Comparison of ENCODE assay signal across 10 mouse cellular contexts in genomic region chr15:102669571-102669970, GRCm38 (mm10). TPM values are rescaled to one million over a fixed set of nuclear protein-coding genes. Genes with fewer than 3 reads are reported as not detected.
DNase-seq lines count a peak whose midpoint lies in the region; ATAC-seq and TF ChIP-seq lines count a peak whose summit lies in the region.
"Had no signal": no experiment of that assay in that cellular context is flagged by ENCODE, and none has a peak within 500 bp of the region (broad histone marks: within the 10 kb centered on the region; RNA-seq: fewer than 3 reads in every experiment).

No protein-coding gene starts in this region.

- no peaks in the 10 kb centered on the region for H3K9me3 ChIP-seq in kidney, embryonic 16.5 days (ENCODE audit: low read length)
- no peaks in the 10 kb centered on the region for H3K9me3 ChIP-seq in embryonic facial prominence, embryonic 13.5 days
- no peaks in the 10 kb centered on the region for H3K9me3 ChIP-seq in hindbrain, postnatal 0 days (ENCODE audit: low read length)
- no peaks in the 10 kb centered on the region for H3K9me3 ChIP-seq in midbrain, embryonic 14.5 days (ENCODE audit: control insufficient read depth, low read length)

- TF ChIP-seq CTCF in hindbrain, postnatal 0 days (IDR thresholded peaks at IDR 0.05; ENCODE audit: low read depth): no peak

- ATAC-seq in kidney, embryonic 16.5 days (ENCODE audit: low FRiP score, low TSS enrichment): no peak
- ATAC-seq in embryonic facial prominence, embryonic 13.5 days (ENCODE audit: insufficient number of reproducible peaks, insufficient read depth, low FRiP score, low TSS enrichment, low read depth): no peak
- ATAC-seq in hindbrain, postnatal 0 days: no peak
- no peak for ATAC-seq in midbrain, embryonic 14.5 days (ENCODE audit: low FRiP score, low TSS enrichment)
- no peak for ATAC-seq in megakaryocyte-erythroid progenitor cell, adult 5-6 weeks (replicated peaks; ENCODE audit: low FRiP score, low TSS enrichment, poor library complexity, severe bottlenecking)
- no peak for ATAC-seq in megakaryocyte progenitor cell, adult 5-6 weeks (replicated peaks; ENCODE audit: poor library complexity)

- H3K4me3 ChIP-seq in kidney, embryonic 16.5 days (ENCODE audit: low read length): no peak overlapping the region
- 0 out of 2 replicates have a peak overlapping the region, but pooled peaks have one; percentile 66 for H3K4me3 ChIP-seq in embryonic facial prominence, embryonic 13.5 days
- H3K4me3 ChIP-seq in hindbrain, postnatal 0 days (ENCODE audit: low read length): no peak overlapping the region; the same call in 1 of the 2 replicates
- no peak overlapping the region for H3K4me3 ChIP-seq in midbrain, embryonic 14.5 days (replicated peaks; ENCODE audit: low read depth, low read length)

- peak overlapping the region; percentile 28; the same call in 1 of the 2 replicates for H3K4me2 ChIP-seq in kidney, embryonic 16.5 days (replicated peaks; ENCODE audit: low read depth, low read length)
- peak overlapping the region; percentile 81 for H3K4me2 ChIP-seq in embryonic facial prominence, embryonic 13.5 days
- H3K4me2 ChIP-seq in hindbrain, postnatal 0 days (ENCODE audit: low read depth, low read length): peak overlapping the region; percentile 83
- H3K4me2 ChIP-seq in midbrain, embryonic 14.5 days (ENCODE audit: low read length): peak overlapping the region; percentile 79

- no peaks in the 10 kb centered on the region for H3K27me3 ChIP-seq in kidney, embryonic 16.5 days (ENCODE audit: insufficient read depth, low read length)
- H3K27me3 ChIP-seq in embryonic facial prominence, embryonic 13.5 days: no peaks in the 10 kb centered on the region
- H3K27me3 ChIP-seq in hindbrain, postnatal 0 days (ENCODE audit: insufficient read depth, low read length): no peaks in the 10 kb centered on the region
- H3K27me3 ChIP-seq in midbrain, embryonic 14.5 days (ENCODE audit: control insufficient read depth, insufficient read depth, low read length): no peaks in the 10 kb centered on the region

- H3K36me3 ChIP-seq in kidney, embryonic 16.5 days (ENCODE audit: insufficient read depth, low read length): peaks cover 30% of the 10 kb centered on the region
- peaks cover 36% of the 10 kb centered on the region for H3K36me3 ChIP-seq in embryonic facial prominence, embryonic 13.5 days
- H3K36me3 ChIP-seq in hindbrain, postnatal 0 days (ENCODE audit: insufficient read depth, low read length): peaks cover 14% of the 10 kb centered on the region
- H3K36me3 ChIP-seq in midbrain, embryonic 14.5 days (ENCODE audit: control insufficient read depth, insufficient read depth, low read length): peaks cover 33% of the 10 kb centered on the region

- H3K9ac ChIP-seq in kidney, embryonic 16.5 days (replicated peaks; ENCODE audit: low read length): peak overlapping the region; percentile 50
- H3K9ac ChIP-seq in embryonic facial prominence, embryonic 13.5 days: peak overlapping the region; percentile 57
- H3K9ac ChIP-seq in hindbrain, postnatal 0 days (replicated peaks; ENCODE audit: low read length): no peak overlapping the region
- no peak overlapping the region; the same call in 1 of the 2 replicates for H3K9ac ChIP-seq in midbrain, embryonic 14.5 days (replicated peaks; ENCODE audit: low read length)

- H3K4me1 ChIP-seq in kidney, embryonic 16.5 days (ENCODE audit: insufficient read depth, low read length): peaks cover 29% of the 10 kb centered on the region
- H3K4me1 ChIP-seq in embryonic facial prominence, embryonic 13.5 days: peaks cover 33% of the 10 kb centered on the region
- peaks cover 19% of the 10 kb centered on the region for H3K4me1 ChIP-seq in hindbrain, postnatal 0 days (ENCODE audit: insufficient read depth, low read length)
- H3K4me1 ChIP-seq in midbrain, embryonic 14.5 days (ENCODE audit: control insufficient read depth, insufficient read depth, low read length): peaks cover 25% of the 10 kb centered on the region

- 74% methylated on average over 8 of the region's 8 CpGs for WGBS in kidney, embryonic 16.5 days
- 83% methylated on average over 8 of the region's 8 CpGs for WGBS in embryonic facial prominence, embryonic 13.5 days
- 86% methylated on average over 8 of the region's 8 CpGs for WGBS in hindbrain, postnatal 0 days
- 91% methylated on average over 8 of the region's 8 CpGs for WGBS in midbrain, embryonic 14.5 days

- H3K27ac ChIP-seq in kidney, embryonic 16.5 days (ENCODE audit: low read length): no peak overlapping the region
- no peak overlapping the region for H3K27ac ChIP-seq in embryonic facial prominence, embryonic 13.5 days
- H3K27ac ChIP-seq in hindbrain, postnatal 0 days: 0 out of 2 replicates have a peak overlapping the region, but pooled peaks have one; percentile 95
- H3K27ac ChIP-seq in midbrain, embryonic 14.5 days (replicated peaks; ENCODE audit: low read depth, low read length): no peak overlapping the region

- no peak for DNase-seq in kidney, adult 9 months
- no peak for DNase-seq in hindbrain, postnatal 0 days (ENCODE audit: low spot score)
- DNase-seq in midbrain, embryonic 14.5 days: no peak
- no peak for DNase-seq in retina, postnatal 1 day
- DNase-seq: thymus, adult 18-20 months had no signal

RNA-seq across cellular contexts. Expression of gene Atp5g2, which starts 2.6 kb away (rescaled TPM):
- polyA plus RNA-seq in kidney, embryonic 16.5 days (2015; fragmentation: Nextera tagmentation; extraction: Ambion mirVana): 60.1 and 74.0 TPM in 2 replicates
- polyA plus RNA-seq in embryonic facial prominence, embryonic 13.5 days (2015; fragmentation: Nextera tagmentation; extraction: Ambion mirVana): 52.6 and 56.3 TPM in 2 replicates
- 148 and 610 TPM in 2 replicates for total RNA-seq in hindbrain, postnatal 0 days (2014; rRNA removed)
- 60.5 and 66.5 TPM in 2 replicates for polyA plus RNA-seq in hindbrain, postnatal 0 days (2015; fragmentation: Nextera tagmentation; extraction: Ambion mirVana)
- 69.8 and 72.3 TPM in 2 replicates for polyA plus RNA-seq in midbrain, embryonic 14.5 days (2014; fragmentation: Nextera tagmentation; extraction: Ambion mirVana)
- total RNA-seq in megakaryocyte-erythroid progenitor cell, adult 5-6 weeks (2014; fragmentation: Nextera tagmentation): 135 and 168 TPM in 2 replicates
- 71.6 and 94.3 TPM in 2 replicates for total RNA-seq in megakaryocyte-erythroid progenitor cell, adult 5-6 weeks (2017)
- 58.2 and 76.2 TPM in 2 replicates for total RNA-seq in megakaryocyte progenitor cell, adult 5-6 weeks (2015)
- 57.1 and 73.8 TPM in 2 replicates for total RNA-seq in megakaryocyte progenitor cell, adult 5-6 weeks (2017)

RNA-seq across cellular contexts. Expression of gene Atf7, which starts 44.3 kb away (rescaled TPM):
- 30.9 and 39.2 TPM in 2 replicates for polyA plus RNA-seq in kidney, embryonic 16.5 days (2015; fragmentation: Nextera tagmentation; extraction: Ambion mirVana)
- 44.9 and 46.2 TPM in 2 replicates for polyA plus RNA-seq in embryonic facial prominence, embryonic 13.5 days (2015; fragmentation: Nextera tagmentation; extraction: Ambion mirVana)
- 8.6 and 15.0 TPM in 2 replicates for total RNA-seq in hindbrain, postnatal 0 days (2014; rRNA removed)
- polyA plus RNA-seq in hindbrain, postnatal 0 days (2015; fragmentation: Nextera tagmentation; extraction: Ambion mirVana): 12.5 and 13.5 TPM in 2 replicates
- polyA plus RNA-seq in midbrain, embryonic 14.5 days (2014; fragmentation: Nextera tagmentation; extraction: Ambion mirVana): 13.0 and 13.2 TPM in 2 replicates
- 115 and 116 TPM in 2 replicates for total RNA-seq in megakaryocyte-erythroid progenitor cell, adult 5-6 weeks (2014; fragmentation: Nextera tagmentation)
- total RNA-seq in megakaryocyte-erythroid progenitor cell, adult 5-6 weeks (2017): 24.7 and 27.0 TPM in 2 replicates
- total RNA-seq in megakaryocyte progenitor cell, adult 5-6 weeks (2015): 149 and 164 TPM in 2 replicates
- 35.3 and 55.5 TPM in 2 replicates for total RNA-seq in megakaryocyte progenitor cell, adult 5-6 weeks (2017)

RNA-seq across cellular contexts. Expression of gene Gm28047, which starts 44.7 kb away (rescaled TPM):
- polyA plus RNA-seq in kidney, embryonic 16.5 days (2015; fragmentation: Nextera tagmentation; extraction: Ambion mirVana): 0.36 TPM in 1 of 2 replicates, not detected in the other
- polyA plus RNA-seq in embryonic facial prominence, embryonic 13.5 days (2015; fragmentation: Nextera tagmentation; extraction: Ambion mirVana): not detected in 2 replicates
- not detected in 2 replicates for total RNA-seq in hindbrain, postnatal 0 days (2014; rRNA removed)
- polyA plus RNA-seq in hindbrain, postnatal 0 days (2015; fragmentation: Nextera tagmentation; extraction: Ambion mirVana): 1.1 TPM in 1 of 2 replicates, not detected in the other
- polyA plus RNA-seq in midbrain, embryonic 14.5 days (2014; fragmentation: Nextera tagmentation; extraction: Ambion mirVana): not detected in 2 replicates
- total RNA-seq in megakaryocyte-erythroid progenitor cell, adult 5-6 weeks (2014; fragmentation: Nextera tagmentation): 2.6 TPM in 1 of 2 replicates, not detected in the other
- total RNA-seq in megakaryocyte-erythroid progenitor cell, adult 5-6 weeks (2017): not detected in 2 replicates
- 0.78 TPM in 1 of 2 replicates, not detected in the other for total RNA-seq in megakaryocyte progenitor cell, adult 5-6 weeks (2015)
- not detected in 2 replicates for total RNA-seq in megakaryocyte progenitor cell, adult 5-6 weeks (2017)
- total RNA-seq: monocyte, adult 5-6 weeks had no signal

RNA-seq across cellular contexts. Expression of gene Calcoco1, which starts 52.4 kb away (rescaled TPM):
- polyA plus RNA-seq in kidney, embryonic 16.5 days (2015; fragmentation: Nextera tagmentation; extraction: Ambion mirVana): 60.4 and 63.2 TPM in 2 replicates
- 53.4 and 62.8 TPM in 2 replicates for polyA plus RNA-seq in embryonic facial prominence, embryonic 13.5 days (2015; fragmentation: Nextera tagmentation; extraction: Ambion mirVana)
- total RNA-seq in hindbrain, postnatal 0 days (2014; rRNA removed): 26.6 and 32.4 TPM in 2 replicates
- polyA plus RNA-seq in hindbrain, postnatal 0 days (2015; fragmentation: Nextera tagmentation; extraction: Ambion mirVana): 29.8 and 30.3 TPM in 2 replicates
- polyA plus RNA-seq in midbrain, embryonic 14.5 days (2014; fragmentation: Nextera tagmentation; extraction: Ambion mirVana): 30.6 and 36.5 TPM in 2 replicates
- total RNA-seq in megakaryocyte-erythroid progenitor cell, adult 5-6 weeks (2014; fragmentation: Nextera tagmentation): 11.3 and 14.1 TPM in 2 replicates
- total RNA-seq in megakaryocyte-erythroid progenitor cell, adult 5-6 weeks (2017): 12.6 and 20.3 TPM in 2 replicates
- total RNA-seq in megakaryocyte progenitor cell, adult 5-6 weeks (2015): 12.0 and 16.8 TPM in 2 replicates
- 9.2 and 10.8 TPM in 2 replicates for total RNA-seq in megakaryocyte progenitor cell, adult 5-6 weeks (2017)

Comparison
In these comparisons a context has a peak if more than half of its experiments do, and no peak if none do; other contexts are left out.
1. H3K4me2 ChIP-seq: peak in every context shown above with its lines; median percentile 83 in hindbrain, postnatal 0 days; 81 in embryonic facial prominence, embryonic 13.5 days; 79 in midbrain, embryonic 14.5 days; 28 in kidney, embryonic 16.5 days.
2. H3K9ac ChIP-seq: peak in kidney, embryonic 16.5 days (single experiment) and embryonic facial prominence, embryonic 13.5 days (single experiment); none in hindbrain, postnatal 0 days (single experiment) and midbrain, embryonic 14.5 days (single experiment).